Mouse (Mus musculus) small intestine, adult 2 months (tissue): ENCODE measurements at regions not wholly inside any gene's neighbourhood (a gene's known extent, or its start where the extent isn't known, plus 50 kb on each side); places are given as distances from the start of the nearest gene placed in this dataset.

Source experiments
- CTCF ChIP-seq: fragments of 200-500 bp; IDR thresholded peaks from 2 replicates; pipeline ENCODE4 v1.5.1; 2012; ENCODE audit warnings: low read depth, mild to moderate bottlenecking, control low read depth, inconsistent platforms, low read length, moderate library complexity, mixed read lengths; ENCODE audit not compliant: insufficient replicate concordance, insufficient read length; ENCODE audit errors: extremely low read depth
- POLR2A ChIP-seq: fragments of 200-500 bp; IDR thresholded peaks from 2 replicates; pipeline ENCODE4 v1.6.1; 2012; ENCODE audit warnings: low read depth, mild to moderate bottlenecking, control low read depth, inconsistent platforms, low read length, moderate library complexity

GRCm38 (mm10) chr3:137547414-137547877 is 74.0 kb upstream of the Ddit4l start:
- TF ChIP-seq CTCF (no peak), POLR2A (no peak)
